Mouse (Mus musculus): ENCODE data around the gene Sdhaf3. TPM values are rescaled to one million over a fixed set of nuclear protein-coding genes. Genes with fewer than 3 reads are reported as not detected.
"Not testable (repeated sequence)": the region's sequence is repeated elsewhere in the genome, so short reads cannot be mapped to it uniquely, and the experiment has no call there.

The Sdhaf3 gene
- polyA plus RNA-seq, 1 experiment: 0.63 TPM

- DNase-seq: no peak
- 31% methylated on average over 2 of the region's 2 CpGs for whole genome bisulfite sequencing
- no peak overlapping the region for H3K4me3 ChIP-seq (replicated peaks; ENCODE audit: extremely low read depth, low read depth, low read length)
- TF ChIP-seq POLR2A (IDR thresholded peaks at IDR 0.05; ENCODE audit: borderline replicate concordance, extremely low read depth, low read depth, low read length) (no peak), CTCF (IDR thresholded peaks at IDR 0.05; ENCODE audit: insufficient read depth, low read length) (no peak)
- H3K4me1 ChIP-seq (ENCODE audit: control insufficient read depth, insufficient read depth, low read length): no peaks in the 10 kb centered on the region
Measured at GRCm38 (mm10) chr6:6940845-6941244, 15.0 kb upstream of the Sdhaf3 start.

DNA sequence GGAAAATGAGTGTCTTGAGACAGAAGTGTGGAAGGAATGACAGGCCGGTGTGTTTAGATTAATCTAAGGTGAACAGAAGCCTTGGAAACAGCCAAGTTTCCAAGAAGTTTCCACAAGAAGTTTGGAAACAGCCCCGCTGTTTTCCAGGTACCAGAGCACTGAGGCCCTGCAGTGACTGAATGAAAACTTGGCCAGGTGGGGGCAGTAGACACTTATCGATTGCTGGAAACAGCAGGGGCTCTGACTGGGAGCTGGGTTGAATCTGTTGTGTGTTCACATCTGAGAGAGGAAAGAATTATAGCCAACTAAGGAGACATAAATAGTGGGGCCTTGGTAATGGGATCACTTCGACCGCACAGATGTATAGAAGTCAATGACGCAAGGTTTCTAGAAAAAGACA lies 13.0 kb upstream of the Sdhaf3 start:
- WGBS: 60% methylated on average over 6 of the region's 6 CpGs
- DNase-seq: peak; percentile 11
- Histone ChIP-seq H3K4me1 (ENCODE audit: control insufficient read depth, insufficient read depth, low read length) (no peaks in the 10 kb centered on the region), H3K4me3 (replicated peaks; ENCODE audit: extremely low read depth, low read depth, low read length) (no peak overlapping the region)
- TF ChIP-seq CTCF (IDR thresholded peaks at IDR 0.05; ENCODE audit: insufficient read depth, low read length) (peak; percentile 35), POLR2A (IDR thresholded peaks at IDR 0.05; ENCODE audit: borderline replicate concordance, extremely low read depth, low read depth, low read length) (no peak)

DNA sequence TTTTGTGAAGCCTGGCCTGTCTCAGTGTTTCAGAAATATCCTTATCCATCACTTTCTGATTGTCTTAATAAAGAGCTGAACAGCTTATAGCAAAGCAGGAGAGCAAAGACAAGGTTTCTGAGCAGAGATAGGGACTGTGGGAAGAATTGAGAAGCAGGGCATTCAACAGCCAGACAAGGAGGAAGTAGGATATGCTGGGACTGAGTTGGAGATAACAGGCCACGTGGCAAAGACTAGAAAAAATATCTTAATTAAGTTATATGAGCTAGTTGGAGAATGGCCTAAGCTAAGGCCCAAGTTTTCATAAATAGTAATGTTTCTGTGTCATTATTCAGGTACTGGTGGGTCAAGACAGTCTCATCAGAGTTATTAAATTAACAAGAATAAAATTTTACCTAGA lies 8.2 kb upstream of the Sdhaf3 start:
- no peak for TF ChIP-seq POLR2A (IDR thresholded peaks at IDR 0.05; ENCODE audit: borderline replicate concordance, extremely low read depth, low read depth, low read length)
- no peak for TF ChIP-seq CTCF (IDR thresholded peaks at IDR 0.05; ENCODE audit: insufficient read depth, low read length)
- Histone ChIP-seq H3K4me3 (replicated peaks; ENCODE audit: extremely low read depth, low read depth, low read length) (no peak overlapping the region), H3K4me1 (ENCODE audit: control insufficient read depth, insufficient read depth, low read length) (no peaks in the 10 kb centered on the region)
- 15% methylated on average over 1 of the region's 1 CpGs for WGBS
- no peak for DNase-seq

- H3K4me1 ChIP-seq (ENCODE audit: control insufficient read depth, insufficient read depth, low read length): 0 out of 2 replicates have a peak, but pooled peaks cover 2% of the 10 kb centered on the region
- peak overlapping the region; percentile 47 for H3K4me3 ChIP-seq (replicated peaks; ENCODE audit: extremely low read depth, low read depth, low read length)
- TF ChIP-seq CTCF (IDR thresholded peaks at IDR 0.05; ENCODE audit: insufficient read depth, low read length) (no peak), POLR2A (IDR thresholded peaks at IDR 0.05; ENCODE audit: borderline replicate concordance, extremely low read depth, low read depth, low read length) (no peak)
- no peak for DNase-seq
- 41% methylated on average over 6 of the region's 6 CpGs for WGBS
Measured at GRCm38 (mm10) chr6:6955395-6955763, 425 bp upstream of the Sdhaf3 start.

GRCm38 (mm10) chr6:6959234-6959633 lies 3.4 kb downstream of the Sdhaf3 start:
- not testable (repeated sequence) for H3K4me1 ChIP-seq (ENCODE audit: control insufficient read depth, insufficient read depth, low read length); H3K4me3 ChIP-seq (replicated peaks; ENCODE audit: extremely low read depth, low read depth, low read length); DNase-seq
- 89% methylated on average over 2 of the region's 4 CpGs for WGBS

DNA sequence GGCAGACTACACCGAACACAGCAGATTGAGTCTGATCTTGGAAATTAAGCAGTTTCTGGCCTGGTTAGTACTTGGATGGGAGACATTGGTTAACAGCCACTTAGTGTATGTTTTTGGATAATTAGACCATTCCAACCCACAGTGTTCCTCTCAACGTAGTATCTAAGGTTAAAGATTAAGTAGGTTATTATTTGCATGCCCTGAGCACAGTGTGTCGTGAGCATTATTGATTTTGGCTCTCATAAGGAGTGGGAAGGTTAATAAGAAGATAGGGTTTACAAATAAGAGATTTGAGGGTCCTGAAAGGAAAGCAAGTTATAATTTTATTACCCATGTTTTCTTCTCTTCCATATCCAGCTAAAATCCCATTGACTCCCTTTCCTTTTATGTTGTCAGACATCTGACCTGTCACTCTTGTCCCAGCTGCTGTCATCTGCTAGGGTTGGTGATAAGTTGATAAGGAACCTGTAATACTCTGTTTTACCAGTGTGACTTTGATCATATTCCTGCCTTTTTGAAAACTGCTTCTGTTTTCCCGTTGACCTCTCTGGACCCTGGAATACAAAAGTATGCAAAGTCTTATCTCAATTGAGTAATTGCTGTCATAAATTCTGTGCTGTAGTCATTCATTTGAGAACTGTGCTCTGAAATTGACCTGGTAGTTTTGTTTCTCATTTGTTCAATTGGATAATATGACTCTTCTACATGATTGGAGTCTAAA lies 41.6 kb downstream of the Sdhaf3 start:
- 65% methylated on average over 4 of the region's 4 CpGs for WGBS
- Histone ChIP-seq H3K4me3 (replicated peaks; ENCODE audit: extremely low read depth, low read depth, low read length) (no peak overlapping the region), H3K4me1 (ENCODE audit: control insufficient read depth, insufficient read depth, low read length) (no peaks in the 10 kb centered on the region)
- TF ChIP-seq POLR2A (IDR thresholded peaks at IDR 0.05; ENCODE audit: borderline replicate concordance, extremely low read depth, low read depth, low read length): no peak
- no peak for TF ChIP-seq CTCF (IDR thresholded peaks at IDR 0.05; ENCODE audit: insufficient read depth, low read length)
- DNase-seq: no peak

DNA sequence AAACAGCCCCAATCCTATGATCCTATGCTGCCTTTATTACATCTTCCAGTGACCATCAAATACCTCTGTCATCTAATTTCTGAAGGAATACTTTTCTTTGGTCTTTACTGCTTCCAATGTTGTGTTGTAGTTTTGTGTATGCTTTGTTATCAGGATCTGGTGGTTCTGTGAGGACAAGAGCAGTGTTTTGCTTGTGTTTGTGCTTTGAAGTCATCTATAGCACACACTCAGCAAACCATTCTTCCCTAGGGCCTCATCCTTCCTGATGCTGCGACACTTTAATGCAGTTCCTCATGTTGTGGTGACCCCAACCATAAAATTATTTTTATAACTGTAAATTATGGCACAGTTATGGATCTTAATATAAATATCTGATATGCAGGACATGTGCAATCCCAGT lies 42.2 kb downstream of the Sdhaf3 start:
- TF ChIP-seq POLR2A (IDR thresholded peaks at IDR 0.05; ENCODE audit: borderline replicate concordance, extremely low read depth, low read depth, low read length) (no peak), CTCF (IDR thresholded peaks at IDR 0.05; ENCODE audit: insufficient read depth, low read length) (no peak)
- no peaks in the 10 kb centered on the region for H3K4me1 ChIP-seq (ENCODE audit: control insufficient read depth, insufficient read depth, low read length)
- H3K4me3 ChIP-seq (replicated peaks; ENCODE audit: extremely low read depth, low read depth, low read length): no peak overlapping the region
- DNase-seq: no peak
- WGBS: 81% methylated on average over 1 of the region's 1 CpGs

- no peak for DNase-seq
- no peaks in the 10 kb centered on the region for H3K4me1 ChIP-seq (ENCODE audit: control insufficient read depth, insufficient read depth, low read length)
- TF ChIP-seq CTCF (IDR thresholded peaks at IDR 0.05; ENCODE audit: insufficient read depth, low read length) (no peak), POLR2A (IDR thresholded peaks at IDR 0.05; ENCODE audit: borderline replicate concordance, extremely low read depth, low read depth, low read length) (no peak)
- WGBS: 88% methylated on average over 3 of the region's 3 CpGs
- no peak overlapping the region for H3K4me3 ChIP-seq (replicated peaks; ENCODE audit: extremely low read depth, low read depth, low read length)
Measured at GRCm38 (mm10) chr6:6999015-6999414, 43.2 kb downstream of the Sdhaf3 start.

DNA sequence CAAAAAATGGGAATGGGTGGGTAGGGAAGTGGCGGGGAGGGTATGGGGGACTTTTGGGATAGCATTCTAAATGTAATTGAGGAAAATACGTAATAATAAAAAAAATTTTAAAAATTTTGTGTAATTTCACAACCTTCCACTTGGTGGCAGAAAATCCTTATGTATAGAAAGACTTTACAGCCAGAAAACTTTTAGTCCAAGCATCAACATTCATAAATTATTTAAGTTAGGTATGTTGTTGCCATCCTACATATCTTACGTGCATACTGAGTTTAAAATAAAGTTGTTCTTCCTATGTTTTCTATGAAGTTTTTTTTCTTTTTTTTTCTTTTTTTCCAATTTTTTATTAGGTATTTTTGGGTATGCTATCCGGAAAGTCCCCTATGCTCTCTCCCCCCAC lies 47.3 kb downstream of the Sdhaf3 start:
- 69% methylated on average over 4 of the region's 4 CpGs for WGBS
- TF ChIP-seq CTCF (IDR thresholded peaks at IDR 0.05; ENCODE audit: insufficient read depth, low read length) (no peak), POLR2A (IDR thresholded peaks at IDR 0.05; ENCODE audit: borderline replicate concordance, extremely low read depth, low read depth, low read length) (no peak)
- no peak for DNase-seq
- Histone ChIP-seq H3K4me1 (ENCODE audit: control insufficient read depth, insufficient read depth, low read length) (no peaks in the 10 kb centered on the region), H3K4me3 (replicated peaks; ENCODE audit: extremely low read depth, low read depth, low read length) (no peak overlapping the region)

- TF ChIP-seq CTCF (IDR thresholded peaks at IDR 0.05; ENCODE audit: insufficient read depth, low read length) (no peak), POLR2A (IDR thresholded peaks at IDR 0.05; ENCODE audit: borderline replicate concordance, extremely low read depth, low read depth, low read length) (no peak)
- DNase-seq: no peak
- Histone ChIP-seq H3K4me3 (replicated peaks; ENCODE audit: extremely low read depth, low read depth, low read length) (no peak overlapping the region), H3K4me1 (ENCODE audit: control insufficient read depth, insufficient read depth, low read length) (no peaks in the 10 kb centered on the region)
- WGBS: 62% methylated on average over 2 of the region's 2 CpGs
Measured at GRCm38 (mm10) chr6:7004005-7004404, 48.2 kb downstream of the Sdhaf3 start.
